Mouse (Mus musculus): ENCODE results near the gene Ap3b1. TPM values are rescaled to one million over a fixed set of nuclear protein-coding genes. Genes with fewer than 3 reads are reported as not detected.

Ap3b1 gene
- polyA plus RNA-seq, 3 experiments from 2014 or later = 36.2 to 40.6 (median 39.9) TPM

- ATAC-seq = no peak
These were observed 237.8 kb downstream of the Ap3b1 start for GRCm38 (mm10) chr13:94596386-94597033.

GRCm38 (mm10) chr13:94599718-94600117 is 241.0 kb downstream of the Ap3b1 start:
- no peak for ATAC-seq

GRCm38 (mm10) chr13:94607035-94607860 is 248.5 kb downstream of the Ap3b1 start:
- no peak for ATAC-seq

- no peak for ATAC-seq
These were observed 249.1 kb downstream of the Ap3b1 start for GRCm38 (mm10) chr13:94607861-94608223.

GRCm38 (mm10) chr13:94608420-94608831 is 249.7 kb downstream of the Ap3b1 start:
- ATAC-seq = no peak

GRCm38 (mm10) chr13:94608947-94609346 is 250.2 kb downstream of the Ap3b1 start:
- no peak for ATAC-seq

Other genes starting within 250 kb of the Ap3b1 start
- 1 to 10 TPM; 1.1 to 2.8 (median 2.7) TPM for gene Scamp1, start 73.1 kb upstream of the Ap3b1 start, polyA plus RNA-seq (2017; shearing (Covaris generic))